Mouse (Mus musculus): ENCODE measurements around the gene Cldn20.

DNA sequence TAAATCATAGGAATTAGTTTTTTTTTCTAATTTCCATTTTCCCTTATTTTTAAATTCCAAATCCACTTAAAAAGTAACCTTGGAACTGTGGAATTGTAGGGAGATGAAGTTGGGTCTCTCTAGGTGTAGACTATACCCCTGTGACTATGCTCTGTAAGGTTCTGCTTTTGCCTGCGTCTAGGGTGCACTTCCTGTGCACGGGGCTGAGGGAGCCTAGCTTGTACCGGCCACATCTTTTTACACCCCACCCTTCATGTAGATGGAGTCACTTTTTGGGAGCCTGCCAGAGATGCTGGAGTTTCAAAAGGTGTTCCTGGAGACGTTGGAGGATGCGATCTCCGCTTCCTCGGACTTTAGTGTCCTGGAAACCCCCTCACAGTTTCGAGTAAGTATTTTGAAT, 25.8 kb upstream of the Cldn20 start:
- TF ChIP-seq CTCF (IDR thresholded peaks at IDR 0.05; ENCODE audit: low read depth) (no peak), EP300 (IDR thresholded peaks at IDR 0.05; ENCODE audit: low read depth) (no peak)
